Mouse (Mus musculus): ENCODE measurements around the gene Cped1. TPM values are rescaled to one million over a fixed set of nuclear protein-coding genes. Genes with fewer than 3 reads are reported as not detected.

Gene Cped1
- total RNA-seq, 2 experiments from 2014 or later: 3.0 to 4.1 TPM

GRCm38 (mm10) chr6:22267807-22268667 lies 282.3 kb downstream of the Cped1 start:
- intact Hi-C loops (cut with DNase I): no loop called here
- no peak for DNase-seq (ENCODE audit: low spot score in 2 of 2)

- intact Hi-C loops (cut with DNase I): no loop called here
- no peak for DNase-seq (ENCODE audit: low spot score in 2 of 2)
Observed at GRCm38 (mm10) chr6:22268677-22269076, 283.0 kb downstream of the Cped1 start.

GRCm38 (mm10) chr6:22269840-22270521 lies 284.3 kb downstream of the Cped1 start:
- DNase-seq (ENCODE audit: low spot score in 2 of 2): no peak
- intact Hi-C loops (cut with DNase I): no loop called here

- intact Hi-C loops (cut with DNase I): no loop called here
- DNase-seq (ENCODE audit: low spot score in 2 of 2): no peak
Observed at GRCm38 (mm10) chr6:22277941-22278340, 292.2 kb downstream of the Cped1 start.

GRCm38 (mm10) chr6:22280217-22280861 lies 294.6 kb downstream of the Cped1 start:
- DNase-seq (ENCODE audit: low spot score in 2 of 2): peak in 1 of 2 experiments; percentile 21
- intact Hi-C loops (cut with DNase I): no loop called here

GRCm38 (mm10) chr6:22282405-22282804 lies 296.7 kb downstream of the Cped1 start:
- DNase-seq (ENCODE audit: low spot score in 2 of 2): no peak
- intact Hi-C loops (cut with DNase I): no loop called here

- peak in 1 of 2 experiments; percentile 30 for DNase-seq (ENCODE audit: low spot score in 2 of 2)
- intact Hi-C loops (cut with DNase I): no loop called here
Observed at GRCm38 (mm10) chr6:22288004-22288736, 302.5 kb downstream of the Cped1 start, which contains the start of gene Wnt16. Wnt16 (plus strand) TSS chr6:22288227.

GRCm38 (mm10) chr6:22288737-22289460 lies 303.2 kb downstream of the Cped1 start:
- intact Hi-C loops (cut with DNase I): no loop called here
- DNase-seq (ENCODE audit: low spot score in 2 of 2): peak; percentile 23 to 35

- intact Hi-C loops (cut with DNase I): loop anchor here (10.0 kb wide), 1 partner anchor 955 kb away; the partner anchor contains the start of gene Fezf1
- DNase-seq (ENCODE audit: low spot score in 2 of 2): no peak
Observed at GRCm38 (mm10) chr6:22289461-22290021, 303.8 kb downstream of the Cped1 start.

GRCm38 (mm10) chr6:22290790-22291189 lies 305.1 kb downstream of the Cped1 start:
- intact Hi-C loops (cut with DNase I): loop anchor here (10.0 kb wide), 1 partner anchor 954 kb away; the partner anchor contains the start of gene Fezf1
- DNase-seq (ENCODE audit: low spot score in 2 of 2): no peak

- no peak for DNase-seq (ENCODE audit: low spot score in 2 of 2)
- intact Hi-C loops (cut with DNase I): loop anchor here (10.0 kb wide), 1 partner anchor 953 kb away; the partner anchor contains the start of gene Fezf1
Observed at GRCm38 (mm10) chr6:22292056-22292455, 306.3 kb downstream of the Cped1 start.

GRCm38 (mm10) chr6:22293922-22294321 lies 308.2 kb downstream of the Cped1 start:
- intact Hi-C loops (cut with DNase I): loop anchor here (10.0 kb wide), 1 partner anchor 951 kb away; the partner anchor contains the start of gene Fezf1
- DNase-seq (ENCODE audit: low spot score in 2 of 2): no peak

- intact Hi-C loops (cut with DNase I): loop anchor here (10.0 kb wide), 1 partner anchor 948 kb away; the partner anchor contains the start of gene Fezf1
- DNase-seq (ENCODE audit: low spot score in 2 of 2): no peak
Observed at GRCm38 (mm10) chr6:22297028-22297427, 311.3 kb downstream of the Cped1 start.

GRCm38 (mm10) chr6:22298059-22298458 lies 312.3 kb downstream of the Cped1 start:
- intact Hi-C loops (cut with DNase I): loop anchor here (10.0 kb wide), 1 partner anchor 947 kb away; the partner anchor contains the start of gene Fezf1
- DNase-seq (ENCODE audit: low spot score in 2 of 2): no peak
